ENCODE assay signal across 9 mouse cellular contexts in genomic region chr7:80156711-80157227, GRCm38 (mm10). TPM values are rescaled to one million over a fixed set of nuclear protein-coding genes. Genes with fewer than 3 reads are reported as not detected.
A peak's percentile ranks its signal among the peaks of the same experiment; 100 is the strongest.
DNase-seq lines count a peak whose midpoint lies in the region; ATAC-seq and TF ChIP-seq lines count a peak whose summit lies in the region.
"Had no signal": no experiment of that assay in that cellular context is flagged by ENCODE, and none has a peak within 500 bp of the region (broad histone marks: within the 10 kb centered on the region; RNA-seq: fewer than 3 reads in every experiment).

No protein-coding gene starts in this region.

- no peaks in the 10 kb centered on the region for H3K27me3 ChIP-seq in kidney, embryonic 14.5 days (ENCODE audit: control insufficient read depth, insufficient read depth, low read length)
- peaks cover 5% of the 10 kb centered on the region; the same call in 1 of the 2 replicates for H3K27me3 ChIP-seq in liver, embryonic 13.5 days
- no peaks in the 10 kb centered on the region for H3K27me3 ChIP-seq in small intestine, adult 2 months (ENCODE audit: control insufficient read depth, insufficient read depth, low read length)
- H3K27me3 ChIP-seq: neural tube, embryonic 12.5 days had no signal

- peak; percentile 84; the same call in 1 of the 2 replicates for TF ChIP-seq CTCF in small intestine, adult 2 months (IDR thresholded peaks at IDR 0.05; ENCODE audit: extremely low read depth, insufficient read length, insufficient replicate concordance, low read depth, low read length)

- H3K4me3 ChIP-seq in kidney, embryonic 14.5 days (ENCODE audit: low read length): no peak overlapping the region
- H3K4me3 ChIP-seq in brown adipose tissue, adult 24 weeks (ENCODE audit: insufficient read depth, low read depth, low read length): no peak overlapping the region
- peak overlapping the region; percentile 16; the same call in 1 of the 2 replicates for H3K4me3 ChIP-seq in liver, embryonic 13.5 days (replicated peaks)
- no peak overlapping the region for H3K4me3 ChIP-seq in small intestine, adult 2 months (ENCODE audit: low read depth, low read length)
- H3K4me3 ChIP-seq: neural tube, embryonic 12.5 days had no signal

- H3K36me3 ChIP-seq in kidney, embryonic 14.5 days (ENCODE audit: control insufficient read depth, insufficient read depth, low read length): no peaks in the 10 kb centered on the region
- H3K36me3 ChIP-seq in liver, embryonic 13.5 days: no peaks in the 10 kb centered on the region
- H3K36me3 ChIP-seq in small intestine, adult 2 months (ENCODE audit: control insufficient read depth, insufficient read depth, low read length): no peaks in the 10 kb centered on the region
- H3K36me3 ChIP-seq: neural tube, embryonic 12.5 days had no signal

- no peak overlapping the region for H3K4me2 ChIP-seq in kidney, embryonic 14.5 days (replicated peaks; ENCODE audit: low read depth, low read length)
- H3K4me2 ChIP-seq in liver, embryonic 13.5 days: peak overlapping the region; percentile 45
- H3K4me2 ChIP-seq: neural tube, embryonic 12.5 days had no signal

- DNase-seq in kidney, adult 11 months: peak; percentile 81
- peak; percentile 86 for DNase-seq in ES-CJ7 (ENCODE audit: low read depth, low spot score)
- DNase-seq in heart, postnatal 4 days: peak; percentile 66
- peak; percentile 55 for DNase-seq in liver, embryonic 13.5 days
- no peak for DNase-seq in frontal cortex, postnatal 14 days (ENCODE audit: low spot score in 2 of 2)

- H3K27ac ChIP-seq in kidney, embryonic 14.5 days (ENCODE audit: low read depth, low read length): no peak overlapping the region
- H3K27ac ChIP-seq in brown adipose tissue, adult 24 weeks (replicated peaks; ENCODE audit: low read depth, low read length): peak overlapping the region; percentile 92
- peak overlapping the region; percentile 72 for H3K27ac ChIP-seq in liver, embryonic 13.5 days
- peak overlapping the region; percentile 31 for H3K27ac ChIP-seq in small intestine, adult 2 months (ENCODE audit: insufficient read depth, low read depth, low read length)
- H3K27ac ChIP-seq: neural tube, embryonic 12.5 days had no signal

- H3K9ac ChIP-seq in kidney, embryonic 14.5 days (ENCODE audit: low read depth, low read length): no peak overlapping the region; the same call in 1 of the 2 replicates
- H3K9ac ChIP-seq in liver, embryonic 13.5 days: peak overlapping the region; percentile 56
- H3K9ac ChIP-seq: neural tube, embryonic 12.5 days had no signal

- no peak for TF ChIP-seq POLR2A in small intestine, adult 2 months (IDR thresholded peaks at IDR 0.05; ENCODE audit: low read depth, low read length)

- no peaks in the 10 kb centered on the region for H3K9me3 ChIP-seq in kidney, embryonic 14.5 days (ENCODE audit: control insufficient read depth, low read length)
- H3K9me3 ChIP-seq in liver, embryonic 13.5 days (replicated peaks): no peaks in the 10 kb centered on the region
- H3K9me3 ChIP-seq: neural tube, embryonic 12.5 days had no signal

- 39% methylated on average over 13 of the region's 13 CpGs for WGBS in kidney, embryonic 14.5 days
- WGBS in liver, embryonic 13.5 days (ENCODE audit: insufficient replicate concordance): 49% methylated on average over 13 of the region's 13 CpGs
- WGBS in small intestine, adult 2 months: 23% methylated on average over 13 of the region's 13 CpGs

- no peak for ATAC-seq in kidney, embryonic 14.5 days (ENCODE audit: low FRiP score, low TSS enrichment)
- peak; percentile 93 for ATAC-seq in liver, embryonic 13.5 days (ENCODE audit: low read depth)

- H3K4me1 ChIP-seq in kidney, embryonic 14.5 days (ENCODE audit: control insufficient read depth, insufficient read depth, low read length): peaks cover 12% of the 10 kb centered on the region
- peaks cover 11% of the 10 kb centered on the region for H3K4me1 ChIP-seq in brown adipose tissue, adult 24 weeks (ENCODE audit: control insufficient read depth, insufficient read depth, insufficient read length, low read length)
- H3K4me1 ChIP-seq in liver, embryonic 13.5 days (replicated peaks): peaks cover 58% of the 10 kb centered on the region
- peaks cover 29% of the 10 kb centered on the region for H3K4me1 ChIP-seq in small intestine, adult 2 months (ENCODE audit: control insufficient read depth, insufficient read depth, insufficient read length, low read length)

RNA-seq across cellular contexts. Expression of gene Sema4b, which starts 29.9 kb away (rescaled TPM):
- 13.0 and 19.9 TPM in 2 replicates for polyA plus RNA-seq in kidney, embryonic 14.5 days (2014; fragmentation: Nextera tagmentation; extraction: Ambion mirVana)
- 13.1 and 15.1 TPM in 2 replicates for polyA plus RNA-seq in brown adipose tissue, adult 24 weeks (2012; ENCODE audit: insufficient read depth, insufficient read length, missing spikeins)
- total RNA-seq in heart, postnatal 4 days (2021): 10 to 100 TPM; 14.3 to 16.1 TPM
- polyA plus RNA-seq in liver, embryonic 13.5 days (2015; fragmentation: Nextera tagmentation; extraction: Ambion mirVana): 13.1 and 14.1 TPM in 2 replicates
- polyA plus RNA-seq in small intestine, adult 2 months (2012; rRNA removed): 47.9 and 84.4 TPM in 2 replicates

RNA-seq across cellular contexts. Expression of gene Idh2, which starts 41.6 kb away (rescaled TPM):
- polyA plus RNA-seq in kidney, embryonic 14.5 days (2014; fragmentation: Nextera tagmentation; extraction: Ambion mirVana): 549 and 658 TPM in 2 replicates
- polyA plus RNA-seq in brown adipose tissue, adult 24 weeks (2012; ENCODE audit: insufficient read depth, insufficient read length, missing spikeins): 310 and 421 TPM in 2 replicates
- 1,000 to 10,000 TPM; 1,640 to 1,742 TPM for total RNA-seq in heart, postnatal 4 days (2021)
- polyA plus RNA-seq in liver, embryonic 13.5 days (2015; fragmentation: Nextera tagmentation; extraction: Ambion mirVana): 137 and 146 TPM in 2 replicates
- polyA plus RNA-seq in small intestine, adult 2 months (2012; rRNA removed): 57.2 and 82.3 TPM in 2 replicates

Comparison
In these comparisons a context has a peak if more than half of its experiments do, and no peak if none do; other contexts are left out.
1. DNase-seq: peak in kidney, adult 11 months (single experiment), ES-CJ7 (single experiment), heart, postnatal 4 days (single experiment) and liver, embryonic 13.5 days (single experiment); none in frontal cortex, postnatal 14 days (0 of 2).